Mouse (Mus musculus): ENCODE results near the gene Otulinl.

Otulinl gene

DNA sequence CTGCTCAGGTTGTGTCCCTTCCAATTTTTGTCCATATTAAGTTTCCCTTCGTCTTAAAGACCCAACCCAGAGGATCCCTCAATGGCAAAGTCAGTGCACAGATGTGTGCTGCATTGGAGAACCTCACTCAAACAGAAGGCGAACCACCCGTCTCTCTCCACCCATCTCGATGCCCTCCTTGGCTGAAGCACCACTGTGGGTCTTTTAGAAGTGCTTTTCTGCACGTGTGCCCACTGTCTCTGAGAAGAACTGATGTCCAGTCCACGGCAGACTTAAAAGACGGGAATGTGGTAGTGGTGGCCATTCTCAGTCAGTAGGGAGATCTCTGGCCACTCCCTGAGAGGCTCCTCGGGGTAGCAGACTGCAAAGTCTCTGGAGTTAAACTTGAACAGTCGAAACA lies 24.8 kb downstream of the Otulinl start:
- no peak for DNase-seq (ENCODE audit: low read depth, low spot score)

DNA sequence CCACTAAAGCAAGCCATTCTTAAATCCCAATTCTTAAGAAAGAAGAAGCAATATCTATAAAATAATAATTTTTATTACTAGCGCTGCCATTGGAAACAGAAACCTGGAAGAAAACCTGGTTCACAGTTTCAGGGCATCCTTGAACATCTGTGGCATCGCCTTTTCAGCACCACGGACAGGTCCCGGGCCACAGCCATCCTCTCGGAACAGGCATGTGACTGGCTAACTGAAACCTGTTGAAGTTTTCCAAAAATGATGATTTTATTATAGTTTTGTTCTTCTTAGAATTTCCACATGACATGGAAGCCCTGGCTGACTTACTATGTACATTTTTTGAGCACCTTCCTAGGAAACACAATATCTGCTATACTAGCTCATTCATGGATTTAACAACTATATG lies 26.4 kb downstream of the Otulinl start:
- peak; percentile 61 for DNase-seq (ENCODE audit: low read depth, low spot score)

GRCm38 (mm10) chr15:27647686-27648085 lies 33.7 kb downstream of the Otulinl start:
- DNase-seq (ENCODE audit: low read depth, low spot score): peak; percentile 71

DNA sequence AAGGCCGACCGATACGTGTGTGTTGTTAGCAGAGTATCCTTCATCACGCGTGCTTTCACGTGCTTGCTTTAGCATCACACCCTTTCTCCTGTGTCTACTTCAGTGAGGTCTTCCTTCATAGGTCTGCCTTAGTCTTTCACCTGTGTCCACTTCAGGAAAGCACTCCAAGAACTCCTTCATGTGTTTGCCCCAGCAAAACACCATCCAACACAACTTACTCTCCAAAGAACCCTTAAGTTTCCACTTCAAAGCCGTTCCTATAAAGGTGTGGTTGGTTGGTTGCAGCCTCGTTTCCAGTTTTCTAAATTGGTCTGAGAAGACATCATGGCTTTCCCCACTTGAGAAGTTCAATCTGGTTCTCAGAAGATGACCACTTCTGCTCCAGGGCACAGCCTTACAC lies 34.7 kb downstream of the Otulinl start:
- DNase-seq (ENCODE audit: low read depth, low spot score): no peak

- no peak for DNase-seq (ENCODE audit: low read depth, low spot score)
These were observed 36.1 kb downstream of the Otulinl start for GRCm38 (mm10) chr15:27645250-27645649.

DNA sequence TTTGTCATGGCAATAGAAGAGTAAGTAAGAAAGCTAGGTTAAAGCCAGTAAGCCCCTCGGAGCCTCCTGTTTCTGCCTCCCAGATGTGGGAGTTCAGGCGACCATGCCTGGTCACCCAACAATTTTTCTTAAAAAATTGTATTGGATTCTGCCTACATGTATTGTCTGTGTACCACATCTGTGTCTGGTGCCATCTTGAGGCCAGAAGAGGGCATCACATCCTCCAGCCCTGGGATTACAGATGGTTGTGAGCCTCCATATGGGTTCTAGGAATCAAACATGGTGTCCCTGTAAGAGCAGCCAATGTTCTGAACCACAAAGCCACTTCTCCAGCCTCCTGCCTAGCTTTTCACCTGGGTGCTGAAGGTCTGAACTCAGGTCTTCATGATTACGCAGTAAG lies 38.5 kb downstream of the Otulinl start:
- DNase-seq (ENCODE audit: low read depth, low spot score): peak; percentile 74

DNA sequence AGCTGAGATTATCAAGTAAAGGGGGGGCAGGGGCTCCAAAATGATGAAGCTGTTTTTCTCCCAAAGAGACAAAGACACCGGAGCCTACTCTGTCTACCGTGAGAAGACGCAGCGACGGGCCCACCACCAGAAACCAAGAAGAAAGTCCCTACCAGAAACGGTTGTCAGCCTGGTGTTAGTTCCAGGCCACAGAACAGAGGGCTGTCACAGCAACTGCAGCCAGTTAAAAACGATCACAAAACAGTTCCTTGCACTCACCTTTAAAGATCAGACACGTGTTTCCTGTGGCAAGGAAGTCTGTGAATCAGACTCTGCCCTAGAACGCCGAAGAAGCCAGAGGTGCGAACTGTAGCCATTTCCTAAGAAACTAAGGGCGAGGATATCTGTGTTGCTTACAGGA lies 40.2 kb downstream of the Otulinl start:
- DNase-seq (ENCODE audit: low read depth, low spot score): no peak

GRCm38 (mm10) chr15:27633941-27634900 lies 47.2 kb downstream of the Otulinl start:
- no peak for DNase-seq (ENCODE audit: low read depth, low spot score)

DNA sequence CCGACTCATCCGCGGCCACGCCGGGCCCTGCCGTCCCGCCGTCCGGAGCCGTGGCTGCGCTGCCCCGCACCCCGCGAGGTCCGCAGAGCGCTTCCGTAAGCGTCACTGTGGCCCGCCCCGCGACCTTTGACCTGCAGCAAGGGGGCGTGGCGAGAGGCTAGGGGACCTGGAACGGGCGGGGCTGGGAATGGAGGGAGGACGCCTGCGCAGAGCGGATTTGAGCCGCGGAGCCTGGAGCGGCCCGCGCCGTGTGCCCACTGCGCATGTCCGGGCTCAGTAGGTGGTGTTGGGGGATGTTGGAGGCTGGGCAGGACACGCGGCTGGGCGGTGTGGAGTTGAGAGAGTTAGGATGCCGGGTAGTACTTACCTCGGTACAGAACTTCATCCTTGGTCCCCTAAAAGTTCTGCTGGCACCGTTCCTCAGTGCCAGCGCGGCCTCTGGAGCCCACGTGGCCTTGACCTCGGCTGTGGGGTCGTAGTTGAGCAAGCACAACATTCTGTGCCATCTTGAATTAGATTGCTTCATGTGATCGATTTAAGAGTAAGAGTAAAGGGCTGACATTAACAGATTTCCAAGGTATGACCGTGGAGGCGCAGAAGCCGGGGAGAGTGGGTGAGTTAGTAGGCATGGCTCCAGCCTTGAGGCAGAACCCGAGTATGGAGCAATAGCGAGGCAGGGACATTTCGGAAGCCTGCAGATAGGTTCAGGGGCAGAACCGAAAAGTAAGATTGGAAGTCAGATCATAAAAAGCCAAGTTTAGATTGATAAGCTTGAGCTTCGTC lies 50.6 kb downstream of the Otulinl start, which contains the start of gene Otulin:
Otulin (minus strand) TSS at position 93 of the 783 bp plus-strand sequence.
- DNase-seq (ENCODE audit: low read depth, low spot score): peak; percentile 95

- DNase-seq (ENCODE audit: low read depth, low spot score): peak; percentile 24
These were observed 51.4 kb downstream of the Otulinl start for GRCm38 (mm10) chr15:27629800-27630600.

- no peak for DNase-seq (ENCODE audit: low read depth, low spot score)
These were observed 52.3 kb downstream of the Otulinl start for GRCm38 (mm10) chr15:27629046-27629445.

- DNase-seq (ENCODE audit: low read depth, low spot score): no peak
These were observed 53.6 kb downstream of the Otulinl start for GRCm38 (mm10) chr15:27627794-27628193.

DNA sequence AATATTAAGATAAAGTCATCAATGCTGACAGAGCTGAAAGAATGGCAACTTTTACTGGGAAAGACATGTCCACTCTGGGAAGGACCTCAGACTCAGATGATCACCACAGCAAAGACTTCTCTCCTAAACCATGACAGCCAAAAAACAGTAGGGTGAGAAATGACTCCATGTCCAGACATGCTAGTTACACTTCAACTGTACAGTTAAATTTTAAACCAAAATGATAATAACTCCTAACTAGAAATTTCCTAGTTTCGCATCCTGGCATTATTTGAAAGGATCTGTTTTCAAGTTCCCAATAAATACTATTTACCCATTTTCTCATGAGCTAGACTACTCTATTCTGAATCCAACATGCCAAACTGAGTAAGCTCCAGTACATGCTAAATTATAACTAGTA lies 55.1 kb downstream of the Otulinl start:
- no peak for DNase-seq (ENCODE audit: low read depth, low spot score)

- no peak for DNase-seq (ENCODE audit: low read depth, low spot score)
These were observed 55.5 kb downstream of the Otulinl start for GRCm38 (mm10) chr15:27625890-27626255.

GRCm38 (mm10) chr15:27625014-27625889 lies 56.1 kb downstream of the Otulinl start:
- no peak for DNase-seq (ENCODE audit: low read depth, low spot score)

GRCm38 (mm10) chr15:27623286-27623685 lies 58.1 kb downstream of the Otulinl start:
- no peak for DNase-seq (ENCODE audit: low read depth, low spot score)

DNA sequence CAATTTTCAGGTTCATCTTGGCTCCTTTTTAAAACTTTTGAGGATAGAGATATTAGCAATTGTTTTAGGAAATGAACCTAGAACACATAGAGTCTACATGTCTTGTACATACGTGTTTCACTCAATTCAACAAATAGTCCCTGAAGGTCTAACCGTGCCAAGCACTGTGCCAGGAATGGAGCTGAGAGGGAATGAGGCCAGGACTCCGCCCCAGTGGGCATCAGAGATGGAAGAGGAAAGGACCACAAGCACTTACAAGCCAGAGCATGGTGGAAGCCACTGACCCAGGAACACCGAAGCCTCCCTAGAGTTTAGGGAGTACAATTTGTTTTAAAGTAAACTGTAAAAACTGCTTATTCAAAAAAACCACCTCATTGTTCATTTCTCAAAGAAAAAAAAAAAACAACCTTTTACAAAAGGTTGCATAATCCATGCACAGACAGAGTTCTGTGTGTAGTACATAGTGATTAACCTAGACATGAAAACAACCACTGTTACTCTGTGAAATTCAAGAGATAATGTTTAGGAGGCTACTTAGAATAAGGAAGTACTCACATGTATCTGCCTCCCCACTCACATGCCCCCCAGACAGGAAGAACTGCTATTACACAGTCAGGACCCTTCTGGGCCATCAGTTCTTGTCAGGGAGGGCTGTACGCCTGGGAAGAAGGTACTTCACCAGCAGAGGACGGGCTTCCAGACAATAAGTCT lies 60.7 kb downstream of the Otulinl start:
- no peak for DNase-seq (ENCODE audit: low read depth, low spot score)

DNA sequence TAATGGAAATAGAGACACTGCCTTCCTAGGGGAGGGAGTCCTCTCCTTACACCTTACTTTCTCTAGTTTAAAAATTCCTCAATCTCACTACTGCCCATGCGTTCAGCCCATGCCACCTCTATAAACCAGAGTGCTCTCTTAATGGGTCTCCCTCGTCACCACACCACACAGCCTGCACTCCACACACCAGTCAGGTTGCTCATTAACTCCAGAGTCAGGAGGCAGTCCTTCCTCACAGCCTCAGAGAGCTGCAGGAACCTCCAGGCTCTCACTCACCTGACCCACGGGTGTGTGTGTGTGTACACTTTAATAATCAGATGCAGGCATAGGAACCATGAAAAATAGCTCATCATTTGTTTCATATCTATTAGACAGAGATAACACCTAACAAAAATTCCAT lies 61.7 kb downstream of the Otulinl start:
- no peak for DNase-seq (ENCODE audit: low read depth, low spot score)

GRCm38 (mm10) chr15:27618778-27619533 lies 62.4 kb downstream of the Otulinl start:
- DNase-seq (ENCODE audit: low read depth, low spot score): no peak
